Mouse (Mus musculus) embryonic facial prominence, embryonic 14.5 days (tissue): Measurements from ENCODE around the gene Xrcc1. TPM values are rescaled to one million over a fixed set of nuclear protein-coding genes. Genes with fewer than 3 reads are reported as not detected.

Experiments
- ATAC-seq: fragments of 200-750 bp; cut with Nextera tagmentation; 2 replicates; pipeline ENCODE4 v1.8.0; 2017; ENCODE audit warnings: low read depth, moderate number of reproducible peaks, moderate TSS enrichment
- DNase-seq: peaks from one replicate; pipeline ENCODE4 v3.0.0-alpha.2; 2015; ENCODE audit warnings: low spot score
- H3K27ac ChIP-seq: fragments of 300-500 bp; sonication (generic); replicated peaks from 2 replicates; pipeline ENCODE4 v1.5.1; 2014; ENCODE audit warnings: low read depth, mild to moderate bottlenecking, low read length, moderate library complexity
- H3K27me3 ChIP-seq: fragments of 300-500 bp; sonication (generic); replicated peaks from 2 replicates; pipeline ENCODE4 v1.6.1; 2014; ENCODE audit warnings: low read length; ENCODE audit not compliant: control insufficient read depth, insufficient read depth
- H3K36me3 ChIP-seq: fragments of 300-500 bp; sonication (generic); 2 replicates; pipeline ENCODE4 v1.6.1; 2014; ENCODE audit warnings: low read length, mixed read lengths; ENCODE audit not compliant: control insufficient read depth, insufficient read depth
- H3K4me1 ChIP-seq: fragments of 300-500 bp; sonication (generic); 2 replicates; pipeline ENCODE4 v1.6.1; 2014; ENCODE audit warnings: antibody characterized with exemption, low read length; ENCODE audit not compliant: control insufficient read depth, insufficient read depth
- H3K4me2 ChIP-seq: fragments of 300-500 bp; sonication (generic); 2 replicates; pipeline ENCODE4 v1.6.1; 2014; ENCODE audit warnings: low read depth, mild to moderate bottlenecking, low read length, moderate library complexity, mixed read lengths
- H3K4me3 ChIP-seq: fragments of 300-500 bp; sonication (generic); 2 replicates; pipeline ENCODE4 v1.5.1; 2014; ENCODE audit warnings: low read depth, mild to moderate bottlenecking, low read length
- H3K9ac ChIP-seq: fragments of 300-500 bp; sonication (generic); 2 replicates; pipeline ENCODE4 v1.6.1; 2014; ENCODE audit warnings: low read depth, mild to moderate bottlenecking, low read length, moderate library complexity, mixed read lengths
- H3K9me3 ChIP-seq: fragments of 300-500 bp; sonication (generic); 2 replicates; pipeline ENCODE4 v1.6.1; 2016; ENCODE audit warnings: low read length; ENCODE audit not compliant: control insufficient read depth
- WGBS: fragments of 180-500 bp; shearing (Covaris S2); extraction: QIAGEN DNeasy Blood & Tissue Kit; methylation state at CpG from one replicate; pipeline ENCODE4 v1.1.7; 2014; 5-methylcytosine and 5-hydroxymethylcytosine counted together
- polyA plus RNA-seq: library from polyadenylated mRNA; unstranded; fragments of >200 nt; fragmentation: Nextera tagmentation; extraction: Ambion mirVana; gene quantifications from 2 replicates; pipeline ENCODE4 v1.2.1, GENCODE M21; 2014

Xrcc1 gene
- polyA plus RNA-seq, 1 experiment from 2014 or later, result 88.4 TPM

- H3K4me3 ChIP-seq, result no peak overlapping the region
These were observed 38.8 kb downstream of the Xrcc1 start for GRCm38 (mm10) chr7:24584876-24585275.

GRCm38 (mm10) chr7:24585995-24586394, 39.9 kb downstream of the Xrcc1 start:
- H3K4me3 ChIP-seq, result no peak overlapping the region
- H3K36me3 ChIP-seq, result no peaks in the 10 kb centered on the region
- DNase-seq (no peak), ATAC-seq (no peak)
- no peak overlapping the region for H3K9ac ChIP-seq
- H3K27ac ChIP-seq, result no peak overlapping the region
- no peaks in the 10 kb centered on the region for H3K9me3 ChIP-seq
- no peaks in the 10 kb centered on the region; the same call in 1 of the 2 replicates for H3K4me1 ChIP-seq
- H3K27me3 ChIP-seq, result peaks cover 22% of the 10 kb centered on the region
- H3K4me2 ChIP-seq, result no peak overlapping the region
- 55% methylated on average over 16 of the region's 16 CpGs for WGBS

More at GRCm38 (mm10) chr7:24584876-24585275, 38.8 kb downstream of the Xrcc1 start:
- WGBS, result 89% methylated on average over 6 of the region's 6 CpGs
- Histone ChIP-seq H3K9me3 (no peaks in the 10 kb centered on the region), H3K27ac (no peak overlapping the region), H3K9ac (no peak overlapping the region), H3K4me2 (no peak overlapping the region), H3K27me3 (peaks cover 22% of the 10 kb centered on the region), H3K36me3 (no peaks in the 10 kb centered on the region), H3K4me1 (no peaks in the 10 kb centered on the region; the same call in 1 of the 2 replicates)
- DNase-seq (no peak), ATAC-seq (no peak)

- no peak overlapping the region for H3K27ac ChIP-seq
- peak overlapping the region; percentile 63 for H3K4me2 ChIP-seq
- H3K27me3 ChIP-seq, result peaks cover 22% of the 10 kb centered on the region
- H3K4me3 ChIP-seq, result peak overlapping the region; percentile 47
- H3K4me1 ChIP-seq, result no peaks in the 10 kb centered on the region; the same call in 1 of the 2 replicates
- peak; percentile 77; the same call in 1 of the 2 replicates for ATAC-seq
- no peaks in the 10 kb centered on the region for H3K36me3 ChIP-seq
- peak overlapping the region; percentile 65 for H3K9ac ChIP-seq
- H3K9me3 ChIP-seq, result no peaks in the 10 kb centered on the region
- 10% methylated on average over 8 of the region's 8 CpGs for WGBS
- peak; percentile 47 for DNase-seq
These were observed 40.7 kb downstream of the Xrcc1 start for GRCm38 (mm10) chr7:24586828-24587227.

- ATAC-seq (peak; percentile 89), DNase-seq (peak; percentile 87)
- Histone ChIP-seq H3K36me3 (no peaks in the 10 kb centered on the region), H3K9ac (peak within 1 kb of the TSS; percentile 65), H3K4me3 (peak within 1 kb of the TSS; percentile 47), H3K9me3 (no peaks in the 10 kb centered on the region), H3K27ac (no peak within 1 kb of the TSS), H3K27me3 (peaks cover 22% of the 10 kb centered on the region), H3K4me2 (peak within 1 kb of the TSS; percentile 63), H3K4me1 (no peaks in the 10 kb centered on the region; the same call in 1 of the 2 replicates)
- WGBS, result 5% methylated on average over 30 of the region's 30 CpGs
These were observed 41.4 kb downstream of the Xrcc1 start, which contains the start of the genes Ethe1 and Zfp575 for GRCm38 (mm10) chr7:24587330-24588105. Ethe1 (plus strand) TSS chr7:24587543. Zfp575 (minus strand) TSS chr7:24587641.

GRCm38 (mm10) chr7:24588336-24588735, 42.2 kb downstream of the Xrcc1 start:
- no peak overlapping the region for H3K9ac ChIP-seq
- 88% methylated on average over 13 of the region's 13 CpGs for WGBS
- H3K36me3 ChIP-seq, result no peaks in the 10 kb centered on the region
- DNase-seq (no peak), ATAC-seq (no peak)
- H3K27me3 ChIP-seq, result peaks cover 22% of the 10 kb centered on the region
- H3K4me1 ChIP-seq, result no peaks in the 10 kb centered on the region; the same call in 1 of the 2 replicates
- no peak overlapping the region for H3K4me2 ChIP-seq
- H3K9me3 ChIP-seq, result no peaks in the 10 kb centered on the region
- no peak overlapping the region for H3K27ac ChIP-seq
- no peak overlapping the region for H3K4me3 ChIP-seq

GRCm38 (mm10) chr7:24591735-24592134, 45.6 kb downstream of the Xrcc1 start:
- no peaks in the 10 kb centered on the region for H3K9me3 ChIP-seq
- no peaks in the 10 kb centered on the region for H3K36me3 ChIP-seq
- H3K27ac ChIP-seq, result no peak overlapping the region
- 69% methylated on average over 5 of the region's 5 CpGs for WGBS
- ATAC-seq (no peak), DNase-seq (no peak)
- no peak overlapping the region for H3K4me2 ChIP-seq
- H3K4me3 ChIP-seq, result no peak overlapping the region
- H3K27me3 ChIP-seq, result peaks cover 2% of the 10 kb centered on the region
- H3K9ac ChIP-seq, result no peak overlapping the region
- H3K4me1 ChIP-seq, result peaks cover 4% of the 10 kb centered on the region; the same call in 1 of the 2 replicates

GRCm38 (mm10) chr7:24592163-24592562, 46.1 kb downstream of the Xrcc1 start:
- H3K4me2 ChIP-seq, result no peak overlapping the region
- DNase-seq (no peak), ATAC-seq (no peak)
- no peaks in the 10 kb centered on the region for H3K27me3 ChIP-seq
- WGBS, result 57% methylated on average over 4 of the region's 4 CpGs
- H3K9me3 ChIP-seq, result no peaks in the 10 kb centered on the region
- H3K4me3 ChIP-seq, result no peak overlapping the region
- peaks cover 4% of the 10 kb centered on the region; the same call in 1 of the 2 replicates for H3K4me1 ChIP-seq
- H3K36me3 ChIP-seq, result no peaks in the 10 kb centered on the region
- H3K27ac ChIP-seq, result no peak overlapping the region
- H3K9ac ChIP-seq, result no peak overlapping the region

- H3K9me3 ChIP-seq, result no peaks in the 10 kb centered on the region
- ATAC-seq (no peak), DNase-seq (no peak)
- no peak overlapping the region for H3K27ac ChIP-seq
- no peak overlapping the region for H3K4me3 ChIP-seq
- whole genome bisulfite sequencing, result 73% methylated on average over 6 of the region's 6 CpGs
- H3K27me3 ChIP-seq, result no peaks in the 10 kb centered on the region
- peaks cover 4% of the 10 kb centered on the region; the same call in 1 of the 2 replicates for H3K4me1 ChIP-seq
- H3K9ac ChIP-seq, result no peak overlapping the region
- H3K4me2 ChIP-seq, result no peak overlapping the region
- no peaks in the 10 kb centered on the region for H3K36me3 ChIP-seq
These were observed 46.7 kb downstream of the Xrcc1 start for GRCm38 (mm10) chr7:24592781-24593180.
